Mouse (Mus musculus) bone marrow, adult 2 months (tissue): Measurements from ENCODE around the gene Glrx5.

Source experiments
- CTCF ChIP-seq: fragments of 200-500 bp; IDR thresholded peaks from 2 replicates; pipeline ENCODE4 v1.5.1; 2011; ENCODE audit warnings: low read length, control low read depth; ENCODE audit not compliant: control insufficient read depth, insufficient read depth
- POLR2A ChIP-seq: fragments of 200-500 bp; IDR thresholded peaks from 2 replicates; pipeline ENCODE4 v1.6.1; 2011; ENCODE audit warnings: low read depth, mild to moderate bottlenecking, control low read depth, low read length, borderline replicate concordance; ENCODE audit not compliant: control insufficient read depth

GRCm38 (mm10) chr12:104983476-104983875, 49.0 kb upstream of the Glrx5 start:
- TF ChIP-seq CTCF (no peak), POLR2A (no peak)
